Mouse (Mus musculus): ENCODE data around the gene Zfp991. TPM values are rescaled to one million over a fixed set of nuclear protein-coding genes. Genes with fewer than 3 reads are reported as not detected.
"Not testable (repeated sequence)": the region's sequence is repeated elsewhere in the genome, so short reads cannot be mapped to it uniquely, and the experiment has no call there.

Zfp991 gene
- polyA plus RNA-seq (2012; rRNA removed): 1.4 and 1.8 TPM in 2 replicates

- not testable (repeated sequence) for H3K27ac ChIP-seq (ENCODE audit: insufficient read depth, low read length); H3K4me1 ChIP-seq (ENCODE audit: control insufficient read depth, insufficient read depth, low read length); H3K4me3 ChIP-seq (ENCODE audit: insufficient read depth, low read length)
Observed at GRCm38 (mm10) chr4:147131837-147132459, at the start of gene Zfp991. TSS of gene Zfp991 (plus strand) at chr4:147132038.

GRCm38 (mm10) chr4:147095641-147096040 is 36.2 kb upstream of the Zfp991 start:
- H3K27ac ChIP-seq (ENCODE audit: insufficient read depth, low read length); H3K4me3 ChIP-seq (ENCODE audit: insufficient read depth, low read length); H3K4me1 ChIP-seq (ENCODE audit: control insufficient read depth, insufficient read depth, low read length): not testable (repeated sequence)

- H3K27ac ChIP-seq (ENCODE audit: insufficient read depth, low read length); H3K4me1 ChIP-seq (ENCODE audit: control insufficient read depth, insufficient read depth, low read length); H3K4me3 ChIP-seq (ENCODE audit: insufficient read depth, low read length): not testable (repeated sequence)
Observed at GRCm38 (mm10) chr4:147101666-147102626, 29.9 kb upstream of the Zfp991 start.

GRCm38 (mm10) chr4:147103814-147104213 is 28.0 kb upstream of the Zfp991 start:
- not testable (repeated sequence) for H3K4me1 ChIP-seq (ENCODE audit: control insufficient read depth, insufficient read depth, low read length); H3K4me3 ChIP-seq (ENCODE audit: insufficient read depth, low read length); H3K27ac ChIP-seq (ENCODE audit: insufficient read depth, low read length)

- not testable (repeated sequence) for H3K27ac ChIP-seq (ENCODE audit: insufficient read depth, low read length); H3K4me3 ChIP-seq (ENCODE audit: insufficient read depth, low read length)
Observed at GRCm38 (mm10) chr4:147117839-147118238, 14.0 kb upstream of the Zfp991 start.

GRCm38 (mm10) chr4:147122286-147122685 is 9.6 kb upstream of the Zfp991 start:
- H3K27ac ChIP-seq (ENCODE audit: insufficient read depth, low read length); H3K4me1 ChIP-seq (ENCODE audit: control insufficient read depth, insufficient read depth, low read length); H3K4me3 ChIP-seq (ENCODE audit: insufficient read depth, low read length): not testable (repeated sequence)

More at GRCm38 (mm10) chr4:147117839-147118238, 14.0 kb upstream of the Zfp991 start:
- not testable (repeated sequence) for H3K4me1 ChIP-seq (ENCODE audit: control insufficient read depth, insufficient read depth, low read length)

- not testable (repeated sequence) for H3K4me3 ChIP-seq (ENCODE audit: insufficient read depth, low read length); H3K27ac ChIP-seq (ENCODE audit: insufficient read depth, low read length); H3K4me1 ChIP-seq (ENCODE audit: control insufficient read depth, insufficient read depth, low read length)
Observed at GRCm38 (mm10) chr4:147123797-147124196, 8.0 kb upstream of the Zfp991 start.

- not testable (repeated sequence) for H3K4me3 ChIP-seq (ENCODE audit: insufficient read depth, low read length); H3K27ac ChIP-seq (ENCODE audit: insufficient read depth, low read length); H3K4me1 ChIP-seq (ENCODE audit: control insufficient read depth, insufficient read depth, low read length)
Observed at GRCm38 (mm10) chr4:147124400-147125306, 7.2 kb upstream of the Zfp991 start.

- not testable (repeated sequence) for H3K4me1 ChIP-seq (ENCODE audit: control insufficient read depth, insufficient read depth, low read length); H3K4me3 ChIP-seq (ENCODE audit: insufficient read depth, low read length); H3K27ac ChIP-seq (ENCODE audit: insufficient read depth, low read length)
Observed at GRCm38 (mm10) chr4:147125326-147125725, 6.5 kb upstream of the Zfp991 start.

- not testable (repeated sequence) for H3K4me1 ChIP-seq (ENCODE audit: control insufficient read depth, insufficient read depth, low read length); H3K4me3 ChIP-seq (ENCODE audit: insufficient read depth, low read length); H3K27ac ChIP-seq (ENCODE audit: insufficient read depth, low read length)
Observed at GRCm38 (mm10) chr4:147125870-147126269, 6.0 kb upstream of the Zfp991 start.

GRCm38 (mm10) chr4:147126435-147126834 is 5.4 kb upstream of the Zfp991 start:
- not testable (repeated sequence) for H3K27ac ChIP-seq (ENCODE audit: insufficient read depth, low read length); H3K4me3 ChIP-seq (ENCODE audit: insufficient read depth, low read length); H3K4me1 ChIP-seq (ENCODE audit: control insufficient read depth, insufficient read depth, low read length)

- H3K4me1 ChIP-seq (ENCODE audit: control insufficient read depth, insufficient read depth, low read length); H3K27ac ChIP-seq (ENCODE audit: insufficient read depth, low read length); H3K4me3 ChIP-seq (ENCODE audit: insufficient read depth, low read length): not testable (repeated sequence)
Observed at GRCm38 (mm10) chr4:147127137-147127536, 4.7 kb upstream of the Zfp991 start.

GRCm38 (mm10) chr4:147128152-147128551 is 3.7 kb upstream of the Zfp991 start:
- H3K27ac ChIP-seq (ENCODE audit: insufficient read depth, low read length); H3K4me3 ChIP-seq (ENCODE audit: insufficient read depth, low read length); H3K4me1 ChIP-seq (ENCODE audit: control insufficient read depth, insufficient read depth, low read length): not testable (repeated sequence)

- not testable (repeated sequence) for H3K27ac ChIP-seq (ENCODE audit: insufficient read depth, low read length); H3K4me3 ChIP-seq (ENCODE audit: insufficient read depth, low read length); H3K4me1 ChIP-seq (ENCODE audit: control insufficient read depth, insufficient read depth, low read length)
Observed at GRCm38 (mm10) chr4:147133596-147133995, 1.8 kb downstream of the Zfp991 start.

- H3K27ac ChIP-seq (ENCODE audit: insufficient read depth, low read length); H3K4me3 ChIP-seq (ENCODE audit: insufficient read depth, low read length); H3K4me1 ChIP-seq (ENCODE audit: control insufficient read depth, insufficient read depth, low read length): not testable (repeated sequence)
Observed at GRCm38 (mm10) chr4:147141757-147142156, 9.9 kb downstream of the Zfp991 start.

All from cortical plate, adult 2 months (tissue).